Mouse (Mus musculus) hematopoietic stem cell, adult 5-6 weeks (primary cell): Measurements from ENCODE around the gene Rnf26. TPM values are rescaled to one million over a fixed set of nuclear protein-coding genes. Genes with fewer than 3 reads are reported as not detected.

Experiments used
- ATAC-seq, 2 experiments: fragments of 125-278 bp in 1 of 2; replicated peaks in 1 of 2; 2 replicates each; pipeline ENCODE4 v1.8.0; 2016 to 2017; ENCODE audit warnings: inconsistent platforms in 2 of 2, mild to moderate bottlenecking in 2 of 2, moderate number of reproducible peaks in 2 of 2, low read depth in 1 of 2, moderate TSS enrichment in 1 of 2; ENCODE audit not compliant: low FRiP score in 2 of 2, poor library complexity in 2 of 2, severe bottlenecking in 2 of 2, insufficient read depth in 1 of 2, low TSS enrichment in 1 of 2
- total RNA-seq: library from RNA; stranded (forward); fragments of 172-1452, 232-1000 nt; gene quantifications from 2 replicates; pipeline ENCODE4 v1.2.3, GENCODE M21; 2017

Gene Rnf26
- total RNA-seq, 1 experiment from 2014 or later, result 13.0 TPM

GRCm38 (mm10) chr9:44070113-44070843 lies 43.0 kb downstream of the Rnf26 start:
- no peak for ATAC-seq

GRCm38 (mm10) chr9:44069252-44069651 lies 44.1 kb downstream of the Rnf26 start:
- no peak for ATAC-seq

GRCm38 (mm10) chr9:44067960-44068330 lies 45.4 kb downstream of the Rnf26 start:
- ATAC-seq, result no peak

GRCm38 (mm10) chr9:44067241-44067959 lies 45.9 kb downstream of the Rnf26 start:
- ATAC-seq, result peak; percentile 28 to 35; a peak in 1 of 4 replicates

GRCm38 (mm10) chr9:44066785-44067225 lies 46.5 kb downstream of the Rnf26 start, which contains the start of gene Usp2:
TSS of gene Usp2 (plus strand) at chr9:44067021.
- peak; percentile 94 to 95 for ATAC-seq

- no peak for ATAC-seq
These were observed 48.1 kb downstream of the Rnf26 start for GRCm38 (mm10) chr9:44065177-44065576.

GRCm38 (mm10) chr9:44058606-44059005 lies 54.7 kb downstream of the Rnf26 start:
- no peak for ATAC-seq

GRCm38 (mm10) chr9:44053936-44054335 lies 59.4 kb downstream of the Rnf26 start:
- ATAC-seq, result no peak

GRCm38 (mm10) chr9:44052855-44053254 lies 60.5 kb downstream of the Rnf26 start:
- ATAC-seq, result no peak

GRCm38 (mm10) chr9:44049381-44050165 lies 63.7 kb downstream of the Rnf26 start:
- no peak for ATAC-seq

- ATAC-seq, result no peak
These were observed 64.6 kb downstream of the Rnf26 start for GRCm38 (mm10) chr9:44048541-44049380.

GRCm38 (mm10) chr9:44047571-44048490 lies 65.5 kb downstream of the Rnf26 start:
- ATAC-seq, result no peak; a peak in 1 of 4 replicates

- ATAC-seq, result no peak
These were observed 66.2 kb downstream of the Rnf26 start for GRCm38 (mm10) chr9:44047071-44047470.

- ATAC-seq, result no peak
These were observed 66.9 kb downstream of the Rnf26 start for GRCm38 (mm10) chr9:44046426-44046825.

GRCm38 (mm10) chr9:44045884-44046272 lies 67.4 kb downstream of the Rnf26 start:
- ATAC-seq, result no peak
